Mouse (Mus musculus) left cerebral cortex, adult 8-10 months (tissue): ENCODE results near the gene Sh2d5. TPM values are rescaled to one million over a fixed set of nuclear protein-coding genes. Genes with fewer than 3 reads are reported as not detected.

ENCODE experiments used
- DNase-seq, 2 experiments: peaks; one replicate each; pipeline ENCODE4 v3.0.0; 2022; ENCODE audit warnings: low spot score in 2 of 2
- total RNA-seq, 4 experiments: library from RNA; stranded (reverse); gene quantifications; 2 replicates each; pipeline ENCODE4 v1.2.4; 2022

The Sh2d5 gene
- total RNA-seq, result 10 to 100 TPM; 75.0 to 83.6 (median 79.2) TPM

DNA sequence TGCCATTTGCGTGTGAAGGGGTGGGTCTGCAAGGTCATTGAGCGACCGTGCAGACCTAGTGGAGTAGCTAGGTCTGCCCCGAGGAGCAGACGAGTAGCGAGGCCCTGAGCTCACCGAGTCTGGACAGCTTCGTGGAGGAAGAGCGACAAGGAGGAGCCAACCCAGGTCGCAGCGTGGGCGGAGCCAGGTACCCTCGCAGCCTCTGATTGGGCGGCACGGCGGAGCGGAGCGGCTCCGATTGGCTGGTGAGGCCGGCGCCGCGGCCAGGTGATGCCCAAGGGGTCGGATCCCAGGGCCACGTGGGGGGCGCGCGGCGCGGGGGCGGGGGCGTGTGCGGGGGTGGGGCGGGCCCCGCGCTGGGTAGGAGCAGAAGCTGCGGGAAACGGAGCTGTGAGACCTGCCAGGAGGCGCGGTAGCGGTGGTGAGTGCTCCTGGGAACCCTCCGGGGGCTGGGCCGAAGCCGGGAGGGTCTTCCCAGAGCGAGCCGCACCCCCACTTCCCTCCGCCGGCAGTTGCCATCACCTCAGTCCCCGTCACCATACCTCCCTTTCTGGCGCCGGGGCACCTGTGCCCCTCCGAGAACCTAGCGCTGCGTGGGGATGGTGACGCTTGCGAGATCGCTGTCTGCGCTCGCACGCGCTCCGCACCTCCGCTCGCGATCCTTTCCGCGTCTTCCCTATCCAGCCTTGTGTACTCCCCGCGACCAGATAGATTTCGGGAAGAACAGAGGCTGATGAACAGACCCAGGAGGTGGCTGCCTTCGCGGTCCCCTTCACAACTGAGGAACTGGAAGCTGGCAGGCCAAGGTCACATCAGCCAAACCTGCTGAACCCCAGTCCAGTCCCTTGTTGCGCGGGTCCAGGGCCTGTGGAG lies at the start of gene Sh2d5, which contains the start of gene Kif17:
Gene Sh2d5 (plus strand): TSS at position 316 of the 873 bp plus-strand sequence.
Gene Kif17 (plus strand): TSS at position 348 of the 873 bp plus-strand sequence.
- peak; percentile 74 to 95 for DNase-seq

DNA sequence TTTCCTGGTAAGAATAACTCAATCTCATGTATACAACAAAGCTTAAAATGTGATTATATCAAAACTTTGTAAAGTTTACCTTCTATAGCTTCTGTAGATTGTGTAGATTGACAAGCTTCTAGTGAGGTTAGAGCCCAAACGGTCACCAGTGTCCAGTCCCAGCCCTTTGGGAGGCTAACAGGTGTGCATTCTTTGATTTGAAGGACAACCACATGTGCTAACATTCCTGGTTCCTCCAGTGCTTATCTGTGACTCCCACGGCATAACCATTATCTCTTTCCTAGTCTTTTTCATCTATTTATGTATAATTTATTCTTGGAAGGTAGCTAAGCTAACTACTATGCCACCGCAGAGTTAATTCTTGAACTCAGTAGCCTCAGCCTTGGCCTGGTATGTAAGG lies 49.4 kb upstream of the Sh2d5 start:
- no peak for DNase-seq

DNA sequence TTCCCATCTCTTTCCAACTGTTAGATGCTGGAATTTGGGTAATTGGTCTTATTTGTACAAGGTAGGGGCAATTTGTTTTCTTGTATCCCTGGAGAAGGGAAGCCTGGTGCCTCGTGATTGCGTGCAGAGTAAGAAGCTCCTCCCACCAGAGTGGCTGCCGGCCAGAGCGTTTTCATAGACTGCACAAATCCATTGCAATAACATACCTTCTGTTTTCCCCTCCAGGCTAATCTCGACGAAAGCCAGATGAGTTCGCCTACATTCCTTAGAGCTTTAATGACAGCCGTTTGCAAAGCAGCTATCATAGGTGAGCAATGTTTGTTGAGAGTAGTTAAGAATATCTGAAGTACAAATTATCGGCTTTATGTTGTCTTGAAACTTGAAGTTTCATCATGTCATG lies 48.5 kb upstream of the Sh2d5 start:
- DNase-seq, result no peak

DNA sequence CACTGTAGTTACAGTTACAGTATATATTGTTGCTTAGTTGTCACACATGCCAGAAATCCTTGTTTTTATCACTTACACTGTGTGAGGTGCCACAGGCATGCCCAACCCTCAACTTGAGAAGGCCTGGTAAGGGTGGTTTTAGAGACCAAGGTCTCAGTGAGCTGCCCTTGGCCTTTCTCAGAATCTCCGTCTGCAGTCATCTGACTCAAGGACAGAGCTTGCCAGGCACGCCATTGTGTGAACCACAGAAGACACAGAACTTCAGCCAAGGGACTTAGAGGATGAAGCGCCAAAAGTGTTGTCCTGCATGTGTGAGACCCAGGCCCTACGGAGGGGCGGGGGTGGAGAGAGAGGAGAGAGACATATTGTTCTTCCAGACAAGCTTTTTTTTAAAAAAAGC lies 40.1 kb upstream of the Sh2d5 start:
- DNase-seq, result no peak

DNA sequence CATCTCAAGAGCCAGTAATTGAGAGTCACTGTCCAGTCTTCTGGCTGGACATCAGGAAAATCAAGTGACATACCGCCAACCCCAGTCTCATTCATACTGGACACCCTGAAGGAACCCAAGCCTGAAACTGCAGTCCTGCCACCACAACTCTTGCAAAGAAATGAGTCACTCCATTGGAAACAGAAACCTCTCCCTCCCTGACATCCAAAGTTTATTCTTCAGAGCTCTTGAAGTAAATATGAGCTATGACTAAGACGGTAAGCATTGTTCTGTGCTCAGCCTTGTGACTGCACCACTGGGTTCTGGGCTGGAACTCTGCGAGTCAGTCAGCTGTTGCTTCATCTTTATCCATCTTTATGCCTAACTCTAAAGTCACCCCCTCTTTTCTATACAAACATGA lies 36.3 kb upstream of the Sh2d5 start:
- DNase-seq, result no peak

DNA sequence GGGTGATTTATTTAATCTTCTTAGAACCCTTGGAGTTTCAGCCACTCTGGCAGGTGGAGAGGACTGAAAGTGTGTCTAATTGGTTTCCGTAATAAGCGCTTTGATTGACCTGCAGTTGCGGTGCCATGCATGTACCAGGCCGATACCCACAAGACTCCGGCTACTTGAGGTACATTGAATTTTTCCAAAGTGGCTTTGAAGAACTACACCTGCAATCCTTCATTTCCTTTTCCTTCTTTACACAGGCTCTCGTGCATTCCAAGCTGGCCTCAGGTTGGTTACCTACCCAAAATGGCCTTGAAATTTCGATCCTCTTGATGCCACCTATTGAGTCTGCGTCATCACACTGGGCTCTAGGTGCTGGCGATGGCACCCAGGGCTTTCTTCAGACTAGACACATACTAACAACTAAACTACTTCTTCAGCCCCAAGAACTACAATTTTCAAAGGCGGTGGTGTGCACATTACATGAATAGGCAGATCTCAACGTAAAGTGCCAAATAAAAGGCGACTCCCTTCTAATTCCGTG lies 34.5 kb upstream of the Sh2d5 start:
- DNase-seq, result no peak

DNA sequence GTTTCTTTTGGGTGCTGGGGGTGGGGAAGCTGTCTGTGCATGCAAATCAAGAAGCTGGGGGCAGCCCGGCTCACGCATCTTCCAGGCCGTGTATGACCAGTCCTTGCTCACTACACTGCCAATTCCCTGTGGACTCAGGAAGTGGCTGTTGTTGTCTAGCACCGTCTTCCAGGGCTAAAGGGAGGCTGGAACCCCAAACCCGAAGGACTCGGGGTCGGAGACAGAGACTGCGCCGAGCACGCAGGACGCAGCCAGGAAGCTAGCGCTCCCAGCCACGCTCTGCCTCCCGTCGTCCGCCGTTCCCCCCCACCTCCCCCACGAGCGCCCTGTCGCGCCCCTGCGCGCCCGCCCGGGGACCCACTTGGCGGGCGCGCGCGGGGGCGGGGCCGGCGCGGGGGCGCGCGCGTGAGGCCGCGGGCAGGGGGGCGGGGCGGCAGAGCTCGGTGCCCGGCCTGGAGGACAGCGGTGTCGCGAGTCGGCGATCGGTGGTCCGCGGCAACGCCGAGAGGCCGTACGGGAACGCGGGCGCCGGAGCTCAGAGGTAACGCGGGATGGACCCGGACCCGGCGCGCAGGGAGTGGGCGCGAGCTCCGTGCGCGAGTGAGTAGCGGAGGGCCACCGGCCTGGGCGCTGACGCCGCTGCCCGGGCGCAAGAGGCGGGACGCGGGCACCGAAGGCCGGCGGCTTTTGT lies 33.9 kb upstream of the Sh2d5 start, which contains the start of gene Hp1bp3:
Gene Hp1bp3 (plus strand): TSS at position 97 of the 691 bp plus-strand sequence.
- peak; percentile 52 to 66 for DNase-seq

DNA sequence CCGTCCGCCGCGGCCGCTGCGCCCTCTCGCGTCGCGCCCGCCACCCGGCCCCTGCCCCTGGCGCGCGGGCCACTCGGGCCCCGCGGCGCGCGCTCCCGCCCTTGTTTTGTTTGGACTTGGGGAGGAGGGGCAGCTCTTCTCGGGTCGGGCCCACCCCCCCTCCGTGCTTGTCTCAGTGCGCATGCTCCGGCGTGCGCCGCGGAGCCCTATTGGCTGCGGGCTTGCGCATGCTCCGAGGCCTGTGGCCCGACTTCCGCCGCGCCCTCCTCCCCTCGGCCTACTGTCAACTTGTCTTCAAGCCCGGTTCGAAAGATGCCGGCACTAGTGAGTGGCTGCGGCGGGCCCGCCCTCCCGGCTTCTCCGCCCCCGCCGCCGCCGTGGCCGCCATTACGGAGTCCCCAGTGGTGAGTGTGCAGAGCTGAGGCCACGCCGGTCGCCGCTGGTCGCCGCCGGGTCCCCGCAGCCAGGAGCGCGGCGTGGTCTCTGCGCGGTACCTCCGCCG lies 33.3 kb upstream of the Sh2d5 start:
- peak; percentile 91 to 98 for DNase-seq

DNA sequence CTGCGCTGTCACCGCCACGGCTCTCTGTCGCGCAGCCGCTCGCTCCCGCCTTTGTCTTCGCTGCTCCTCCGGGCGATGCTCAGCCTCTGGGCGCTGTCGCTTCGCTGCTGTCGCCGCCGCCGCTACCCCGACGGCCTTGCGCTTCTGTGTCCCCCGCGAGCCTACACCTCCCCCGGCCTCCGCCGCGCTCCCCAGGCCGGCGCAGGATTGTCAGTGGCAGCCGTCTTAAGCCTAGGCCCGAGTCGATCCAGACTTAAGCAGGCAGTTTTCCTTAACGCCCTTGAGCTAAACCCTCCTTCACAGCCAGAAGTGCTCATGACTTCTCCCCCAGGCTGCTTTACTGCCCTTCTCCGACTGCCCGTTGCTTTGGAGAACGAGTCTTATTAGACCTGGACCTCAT lies 32.8 kb upstream of the Sh2d5 start:
- DNase-seq, result peak in 1 of 2 experiments; percentile 30

DNA sequence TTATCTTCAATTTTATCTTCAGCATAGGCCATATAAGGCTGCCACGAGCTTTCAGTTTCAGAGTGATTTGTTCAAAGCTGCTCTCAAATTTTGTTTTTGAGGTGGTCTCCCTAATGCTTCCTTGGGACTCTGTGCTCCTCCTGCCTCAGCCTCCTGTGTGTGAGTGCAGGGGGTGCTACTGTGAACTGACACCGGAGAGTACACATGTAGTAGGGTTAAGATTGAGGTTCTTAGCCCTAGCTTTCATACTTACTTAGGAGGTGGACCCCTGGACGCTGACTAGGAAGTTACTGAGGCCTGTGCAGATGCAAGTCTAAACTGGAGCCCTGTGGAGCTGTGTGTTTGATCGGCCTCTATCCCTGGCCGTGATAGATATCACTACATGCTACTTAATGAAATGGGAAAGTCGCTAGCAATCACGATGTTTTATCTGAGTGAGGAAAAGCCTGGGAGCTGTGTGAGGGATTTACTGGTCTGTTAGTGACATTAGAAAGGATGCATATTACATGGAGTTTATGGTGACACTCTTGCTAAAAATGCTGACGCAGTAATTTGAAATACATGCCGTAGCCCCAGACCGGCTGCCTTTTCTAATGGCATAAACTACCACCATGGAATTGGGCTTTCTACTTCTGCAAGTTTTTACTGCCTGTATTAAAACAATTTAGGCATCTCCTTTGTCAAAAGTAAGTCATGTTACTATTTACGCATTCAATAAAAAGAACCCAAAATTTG lies 32.1 kb upstream of the Sh2d5 start:
- DNase-seq, result no peak

DNA sequence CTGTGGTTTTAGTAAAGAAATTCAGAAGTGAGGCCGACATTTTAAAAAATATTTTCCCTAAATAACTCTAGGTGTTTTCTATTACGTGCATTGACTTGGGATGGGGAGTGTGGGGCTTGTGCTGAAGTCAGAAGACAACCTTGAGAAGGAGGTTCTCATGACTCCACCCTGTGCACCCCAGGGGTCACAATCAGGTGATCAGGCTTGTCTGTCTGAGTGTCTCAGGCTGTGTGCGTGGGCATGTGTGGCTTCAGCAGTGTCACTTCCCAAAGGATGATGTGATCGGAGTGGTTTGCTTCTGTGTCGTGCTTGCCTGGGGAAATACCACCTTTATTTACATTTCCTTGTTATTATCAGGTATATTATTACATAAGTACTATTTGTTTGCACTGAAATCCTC lies 30.9 kb upstream of the Sh2d5 start:
- no peak for DNase-seq

DNA sequence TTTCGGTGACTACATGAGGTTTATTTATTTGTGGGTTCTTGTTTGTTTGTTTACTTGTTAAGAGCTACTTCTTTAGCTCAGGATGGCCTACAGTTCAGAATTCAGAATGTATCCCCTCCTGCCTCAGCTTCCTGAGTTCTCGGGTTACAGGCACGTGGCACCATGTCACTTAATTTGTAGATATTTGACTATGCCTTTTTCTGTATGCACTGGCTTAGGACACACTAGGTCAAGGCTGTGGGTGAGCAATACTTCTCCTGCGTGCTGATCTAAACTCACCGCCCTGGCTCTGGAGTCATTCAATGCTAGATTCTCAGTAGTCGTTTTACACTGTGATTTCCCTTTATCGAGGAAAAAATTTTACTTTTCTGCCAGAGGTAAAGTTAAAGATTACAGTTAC lies 29.4 kb upstream of the Sh2d5 start:
- no peak for DNase-seq

DNA sequence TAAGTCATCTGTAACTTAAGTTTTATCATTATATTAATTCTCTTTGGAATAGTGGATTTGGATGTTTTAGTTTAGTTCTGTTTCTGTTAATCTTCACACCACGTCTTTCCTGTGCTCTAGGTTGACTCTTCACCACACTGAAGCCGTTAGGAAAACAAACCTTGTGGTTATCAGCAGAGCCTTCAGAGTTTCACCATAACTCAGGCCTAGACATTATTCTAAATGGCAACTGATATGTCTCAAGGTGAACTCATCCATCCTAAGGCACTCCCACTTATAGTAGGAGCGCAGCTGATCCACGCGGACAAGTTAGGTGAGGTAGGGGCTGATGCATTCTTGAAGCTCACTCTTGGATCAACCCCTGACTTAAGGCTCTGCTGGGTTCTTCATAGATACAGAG lies 28.8 kb upstream of the Sh2d5 start:
- no peak for DNase-seq

DNA sequence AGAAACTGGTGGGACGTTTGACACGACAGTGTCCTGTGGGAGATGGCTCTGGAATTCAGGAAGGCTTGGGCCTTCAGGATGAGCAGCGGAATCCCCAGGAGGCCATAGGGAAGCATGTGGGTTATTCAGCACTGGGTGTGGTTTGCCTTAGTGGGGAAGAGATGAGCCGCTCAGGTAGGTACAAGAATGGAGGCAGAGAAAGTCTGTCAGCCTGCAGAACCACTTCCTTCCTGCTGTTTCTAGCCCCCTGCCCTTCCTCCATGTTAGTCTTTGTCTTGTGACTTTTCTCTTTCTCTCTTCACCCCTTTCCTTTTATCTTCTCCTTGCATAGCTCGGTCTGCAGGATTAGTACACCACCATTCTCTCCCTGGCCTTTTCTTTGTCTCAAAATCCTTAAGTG lies 27.8 kb upstream of the Sh2d5 start:
- DNase-seq, result no peak

DNA sequence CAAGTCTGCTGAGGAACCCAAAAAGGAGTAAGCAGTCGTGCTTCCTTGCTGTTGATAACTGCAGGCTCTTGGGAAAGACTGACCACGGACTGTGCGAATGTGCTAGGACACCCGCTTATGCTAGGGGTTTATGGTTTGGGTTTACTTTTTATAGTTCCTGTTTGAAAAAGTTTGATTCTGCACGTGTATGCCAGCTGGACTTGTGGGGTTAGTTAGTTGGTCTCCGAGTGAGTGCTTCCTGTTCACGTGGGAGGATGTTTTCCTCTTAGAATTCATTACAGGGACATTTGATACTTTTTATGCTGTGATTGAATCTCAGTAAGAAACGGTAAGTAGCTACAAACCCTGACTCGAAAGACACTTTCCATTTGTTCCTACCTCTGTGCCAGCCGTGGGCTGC lies 26.6 kb upstream of the Sh2d5 start:
- no peak for DNase-seq

DNA sequence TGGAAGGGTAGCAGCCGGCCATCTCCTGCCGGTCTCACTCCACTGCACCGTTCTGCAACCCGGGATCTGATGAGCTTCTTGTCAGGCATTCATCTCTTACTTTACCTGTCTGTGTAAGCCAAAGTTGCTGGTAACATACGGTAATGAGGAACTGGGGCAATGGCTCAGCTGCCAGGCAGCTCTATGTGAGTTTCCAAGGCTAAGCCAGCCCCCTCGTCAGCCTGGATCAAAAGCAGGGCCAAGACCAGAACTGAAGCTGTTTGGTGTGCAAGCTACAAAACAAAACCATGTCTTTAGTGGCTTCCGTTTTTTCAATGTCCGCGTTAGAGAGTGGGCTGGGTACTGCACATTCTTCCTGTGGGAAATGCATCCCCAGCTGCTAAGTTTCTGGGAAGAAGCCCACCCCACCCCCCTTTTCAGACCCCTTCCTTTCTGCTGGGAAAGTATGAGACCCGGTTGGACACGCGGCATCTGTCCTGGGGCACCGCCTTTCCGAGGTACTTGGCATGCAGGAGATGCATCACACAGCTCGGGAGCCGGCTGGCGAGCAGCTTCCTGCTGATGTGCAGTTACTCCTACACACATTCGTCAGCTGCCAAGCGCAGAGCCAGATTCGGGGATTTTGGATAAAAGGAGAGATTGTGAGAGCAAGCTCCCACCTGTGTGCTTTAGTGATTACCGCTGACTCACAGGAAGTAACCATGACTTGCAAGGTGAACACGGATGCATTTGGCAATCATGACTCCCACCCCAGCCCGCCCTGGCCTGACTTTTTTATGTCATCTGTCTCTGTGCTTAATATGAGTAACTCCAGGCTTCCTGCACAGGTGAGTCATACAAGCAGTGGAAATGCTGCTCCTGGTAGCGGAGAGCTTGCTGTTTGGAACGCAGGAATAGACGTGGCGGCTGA lies 3.2 kb upstream of the Sh2d5 start:
- peak in 1 of 2 experiments; percentile 93 for DNase-seq

DNA sequence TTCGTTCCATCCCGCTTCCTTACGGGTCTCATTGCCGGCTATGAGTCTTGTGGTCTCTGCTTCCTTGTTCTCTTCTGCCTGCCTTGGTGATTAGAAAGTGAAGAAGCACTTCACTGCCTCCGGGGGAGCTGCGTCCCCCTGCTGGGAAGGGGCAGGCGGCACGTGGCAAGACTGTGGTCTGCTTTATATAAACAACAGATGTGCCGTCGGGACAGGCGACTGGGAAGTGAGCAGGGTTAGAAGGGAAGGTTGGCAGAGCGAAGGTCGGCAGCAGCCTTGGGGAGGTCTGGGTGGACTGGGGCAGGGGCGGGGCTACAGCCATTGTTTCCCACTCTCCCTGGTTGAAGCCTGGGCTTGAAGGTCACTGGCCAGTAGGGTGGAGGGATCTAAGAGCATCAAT lies 1.6 kb downstream of the Sh2d5 start:
- DNase-seq, result no peak

DNA sequence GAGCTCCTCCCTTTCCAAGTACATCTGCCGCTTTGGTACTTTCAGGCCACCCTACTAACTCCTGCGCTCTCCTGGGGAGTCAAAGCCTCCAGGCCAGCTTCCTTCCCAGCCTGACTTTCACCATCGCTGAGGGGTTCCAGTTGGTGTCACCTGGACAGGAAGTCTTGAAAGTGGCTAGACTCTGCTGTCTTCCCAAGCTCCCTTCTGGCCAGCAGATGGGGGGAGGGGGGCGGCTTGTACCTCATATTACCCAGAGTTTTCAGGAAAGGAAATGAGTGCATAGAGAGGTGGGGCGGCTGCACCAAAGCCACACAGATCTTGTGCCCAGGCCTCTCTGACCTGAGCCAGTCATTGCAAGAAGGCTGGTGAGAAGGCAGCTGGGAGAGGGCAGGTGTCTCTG lies 2.0 kb downstream of the Sh2d5 start:
- DNase-seq, result no peak

DNA sequence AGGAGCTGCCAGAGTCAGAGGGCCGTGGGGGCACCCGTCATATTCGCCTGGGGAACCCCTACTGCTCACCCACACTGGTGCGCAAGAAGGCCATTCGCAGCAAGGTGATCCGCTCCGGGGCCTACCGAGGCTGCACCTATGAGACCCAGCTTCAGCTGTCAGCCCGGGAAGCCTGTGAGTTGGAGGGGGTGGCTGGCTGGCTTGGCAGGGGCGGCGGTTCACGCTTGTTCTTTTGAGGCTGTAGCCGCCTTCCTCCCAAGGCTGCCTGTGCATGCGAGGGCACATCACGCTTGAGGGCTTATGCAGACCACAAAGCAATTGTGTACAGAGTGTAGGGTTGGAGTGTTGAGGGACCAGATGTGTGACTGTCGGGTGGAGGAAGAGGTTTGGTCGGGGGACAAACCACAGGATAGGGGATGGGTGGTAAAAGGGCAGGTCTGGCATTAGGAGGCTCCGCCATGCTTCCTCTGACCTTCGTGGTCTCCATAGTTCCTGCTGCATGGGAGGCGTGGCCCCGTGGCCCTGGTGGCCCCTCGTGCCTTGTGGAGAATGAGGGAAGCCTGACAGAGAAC lies 7.0 kb downstream of the Sh2d5 start:
- no peak for DNase-seq

DNA sequence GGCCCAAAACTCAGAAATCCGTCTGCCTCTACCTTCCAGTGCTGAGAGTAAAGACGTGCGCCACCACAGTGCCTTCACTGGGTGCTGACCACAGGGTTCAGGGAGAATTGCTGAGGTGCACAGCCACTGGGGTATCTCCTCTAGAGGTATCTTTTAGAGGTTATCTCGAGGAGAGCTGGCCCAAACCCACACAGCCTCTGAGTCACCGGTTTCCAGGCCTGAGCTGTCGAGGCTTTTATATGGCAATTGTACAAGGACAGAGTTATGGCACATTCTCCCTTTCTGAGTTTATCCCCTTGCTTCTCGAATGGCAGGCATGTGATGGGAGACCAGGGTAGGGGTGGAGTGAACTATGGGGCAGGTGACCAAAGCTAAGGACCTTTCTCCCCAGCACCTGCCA lies 8.5 kb downstream of the Sh2d5 start:
- DNase-seq, result no peak
